Mouse (Mus musculus): ENCODE measurements at regions not wholly inside any gene's neighbourhood (a gene's known extent, or its start where the extent isn't known, plus 50 kb on each side); places are given as distances from the start of the nearest gene placed in this dataset.

- DNase-seq (ENCODE audit: low spot score in 2 of 2): no peak
These were observed 237.0 kb downstream of the Cps1 start for GRCm38 (mm10) chr1:67359824-67360223.

GRCm38 (mm10) chr1:67366038-67366437, 243.2 kb downstream of the Cps1 start:
- no peak for DNase-seq (ENCODE audit: low spot score in 2 of 2)

GRCm38 (mm10) chr1:67366485-67366884, 243.7 kb downstream of the Cps1 start:
- DNase-seq (ENCODE audit: low spot score in 2 of 2): no peak

DNA sequence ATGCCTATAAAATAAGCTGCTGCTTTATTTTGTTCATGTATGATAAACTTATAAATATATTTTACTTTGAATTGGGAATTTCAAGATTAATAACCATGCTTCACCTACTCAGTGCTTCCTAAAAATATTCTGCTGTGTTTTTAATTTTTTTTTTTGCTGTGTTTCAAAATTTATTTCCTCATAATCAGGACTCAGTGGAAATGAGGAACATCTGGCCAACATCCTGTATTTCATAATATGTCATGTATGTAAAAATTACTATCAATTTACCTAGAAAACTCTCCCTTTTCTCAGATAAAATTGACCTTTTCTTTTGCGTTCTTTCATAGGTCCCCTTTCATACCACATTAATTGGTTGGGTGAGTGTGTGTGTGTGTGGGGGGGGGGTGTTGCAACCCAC, 259.5 kb downstream of the Cps1 start:
- no peak for DNase-seq (ENCODE audit: low spot score in 2 of 2)

DNA sequence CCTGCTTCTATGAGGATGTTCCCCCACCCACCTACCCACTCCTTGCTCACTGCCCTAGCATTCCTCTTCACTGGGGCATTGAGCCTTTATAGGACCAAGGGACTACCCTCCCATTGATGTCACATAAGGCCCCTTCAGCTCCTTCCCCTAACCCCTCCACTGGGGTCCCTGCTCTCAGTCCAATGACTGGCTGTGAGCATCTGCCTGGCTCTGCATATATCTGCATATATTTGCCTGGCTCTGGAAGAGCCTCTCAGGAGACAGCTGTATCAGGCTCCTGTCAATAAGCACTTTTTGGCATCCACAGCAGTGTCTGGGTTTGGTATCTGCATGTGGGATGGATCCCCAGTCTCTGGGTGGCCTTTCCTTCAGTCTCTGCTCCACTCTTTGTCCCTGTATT, 262.6 kb downstream of the Cps1 start:
- DNase-seq (ENCODE audit: low spot score in 2 of 2): no peak

DNA sequence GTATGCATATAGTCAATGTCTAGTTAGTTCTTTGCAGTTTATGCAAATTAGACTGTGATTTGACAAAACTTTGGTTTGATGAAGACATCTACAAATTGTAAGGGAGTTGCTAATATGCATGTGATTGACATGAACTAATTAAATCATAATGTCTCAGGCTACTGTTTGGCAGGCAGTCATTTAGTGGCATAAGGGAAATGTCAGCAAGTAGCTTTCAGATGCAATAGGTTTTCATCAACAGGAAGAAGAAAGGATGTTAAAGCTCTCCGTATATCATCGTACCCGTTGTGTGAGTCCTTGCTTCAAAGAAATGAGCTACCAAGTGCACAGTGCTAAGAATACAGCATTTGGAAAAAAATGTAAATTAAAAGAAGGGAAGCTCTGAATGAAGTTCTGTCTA, 264.1 kb downstream of the Cps1 start:
- no peak for DNase-seq (ENCODE audit: low spot score in 2 of 2)

DNA sequence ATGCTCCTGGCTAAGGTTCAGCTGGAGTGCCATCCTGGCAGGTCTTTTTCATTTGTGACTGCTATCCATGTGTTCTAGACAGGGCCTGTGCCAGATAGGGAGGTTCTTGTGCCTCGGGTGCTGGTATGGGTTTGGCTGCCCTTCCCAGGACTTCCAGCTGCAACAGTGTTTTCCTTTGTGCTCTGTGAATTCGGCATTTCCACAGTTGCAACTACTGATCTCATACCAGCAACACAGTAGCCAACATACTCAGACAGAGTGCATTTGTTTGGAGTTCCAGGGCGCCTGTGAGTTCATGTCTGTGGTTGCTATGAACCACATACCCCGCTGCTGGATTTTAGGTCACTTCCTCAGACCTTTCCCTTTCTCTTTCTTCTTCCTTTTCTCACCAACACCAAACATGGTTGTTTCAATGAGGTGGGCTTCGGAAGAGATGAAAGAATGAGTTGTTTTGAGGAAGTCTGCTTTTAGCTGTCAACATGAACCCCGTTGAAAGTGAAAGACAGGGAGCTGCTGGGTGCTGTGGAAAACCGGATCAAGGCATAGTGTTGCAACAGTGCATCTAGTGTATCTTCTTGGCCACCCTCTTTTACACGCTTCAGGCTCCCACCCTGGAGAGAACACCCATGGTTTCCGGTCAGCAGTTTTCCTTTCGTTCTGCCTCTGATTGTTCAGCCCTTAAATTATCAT, 275.1 kb downstream of the Cps1 start:
- no peak for DNase-seq (ENCODE audit: low spot score in 2 of 2)

DNA sequence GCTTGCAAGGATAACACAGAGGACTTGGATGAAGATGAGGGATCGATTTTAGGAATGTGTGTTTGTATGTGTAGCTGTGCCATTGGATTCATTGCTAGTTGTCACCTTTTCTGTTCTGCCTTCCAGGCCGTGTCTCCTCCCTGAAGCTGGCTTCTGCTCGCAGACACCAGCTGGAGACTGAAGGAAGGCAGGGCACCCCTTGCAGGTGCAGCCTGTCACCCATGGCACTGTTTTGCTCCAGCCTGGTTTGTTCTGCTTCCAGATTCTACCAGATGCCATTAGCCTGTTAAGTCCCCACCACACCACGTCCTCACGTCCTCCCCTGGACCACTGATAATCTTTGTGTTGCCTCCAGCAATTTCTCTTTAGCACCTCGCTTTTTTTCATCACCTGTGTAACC, 286.7 kb downstream of the Cps1 start:
- no peak for DNase-seq (ENCODE audit: low spot score in 2 of 2)

- no peak for DNase-seq (ENCODE audit: low spot score in 2 of 2)
These were observed 294.4 kb downstream of the Cps1 start for GRCm38 (mm10) chr1:67417196-67417595.

- no peak for DNase-seq (ENCODE audit: low spot score in 2 of 2)
These were observed 305.6 kb downstream of the Cps1 start for GRCm38 (mm10) chr1:67428398-67428797.

- DNase-seq (ENCODE audit: low spot score in 2 of 2): no peak
These were observed 328.0 kb downstream of the Cps1 start for GRCm38 (mm10) chr1:67450831-67451230.

DNA sequence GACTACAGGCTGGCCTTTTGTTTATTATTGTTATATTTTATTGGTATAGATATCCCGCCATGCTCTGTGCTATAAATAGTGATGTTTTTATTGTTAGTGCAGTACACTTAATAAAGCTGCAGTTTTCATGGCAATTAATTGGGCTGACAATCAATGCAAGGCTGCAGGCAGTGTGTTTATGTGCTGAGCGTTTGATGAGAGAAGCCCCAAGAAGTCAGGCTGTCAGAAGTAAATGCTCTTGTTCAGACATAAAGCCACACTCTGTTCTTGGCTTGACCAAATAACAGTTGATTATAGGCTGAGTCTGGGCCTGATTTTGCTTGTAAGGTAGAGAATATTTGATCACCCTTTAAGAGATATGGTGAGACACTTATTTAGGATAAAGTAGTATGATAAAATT, 341.4 kb downstream of the Cps1 start:
- no peak for DNase-seq (ENCODE audit: low spot score in 2 of 2)

DNA sequence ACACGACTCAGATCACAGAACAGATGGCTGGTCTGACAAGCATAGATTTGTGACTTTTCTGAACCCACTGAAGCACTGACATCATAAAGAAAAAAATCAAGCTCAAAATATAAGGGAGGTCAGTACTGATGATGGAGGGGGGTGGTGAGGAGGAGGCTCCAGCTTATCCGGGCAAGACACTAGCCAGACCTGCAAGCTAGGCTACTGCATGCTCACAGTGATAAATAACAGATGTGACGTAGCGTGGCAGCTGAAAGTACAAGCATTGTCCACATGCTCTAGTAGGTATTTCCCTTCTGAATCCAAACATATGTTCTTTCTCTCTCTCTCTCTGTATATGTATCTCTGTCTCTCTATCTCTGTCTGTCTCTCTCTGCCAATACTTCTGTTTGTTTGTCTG, 342.7 kb downstream of the Cps1 start:
- no peak for DNase-seq (ENCODE audit: low spot score in 2 of 2)

GRCm38 (mm10) chr1:67477006-67477405, 354.2 kb downstream of the Cps1 start:
- no peak for DNase-seq (ENCODE audit: low spot score in 2 of 2)

DNA sequence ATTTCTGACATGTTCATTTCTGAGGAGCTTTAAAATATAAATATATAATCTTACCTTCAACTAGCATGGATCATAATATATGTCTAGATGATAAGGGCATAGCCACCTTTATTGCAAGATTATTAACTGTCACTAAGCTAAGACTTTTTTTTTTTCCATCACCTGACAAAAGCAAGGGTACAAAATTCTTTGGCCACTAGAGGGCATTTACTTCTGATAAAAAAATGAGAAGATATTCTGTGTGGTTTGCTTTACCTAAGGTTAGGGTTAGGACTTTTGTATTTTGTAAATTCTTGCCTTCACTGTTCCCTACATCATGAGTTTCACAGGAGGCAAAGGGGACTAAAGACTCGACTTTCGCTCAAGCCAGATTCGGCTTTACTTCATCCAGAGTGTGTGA, 355.1 kb downstream of the Cps1 start:
- no peak for DNase-seq (ENCODE audit: low spot score in 2 of 2)

DNA sequence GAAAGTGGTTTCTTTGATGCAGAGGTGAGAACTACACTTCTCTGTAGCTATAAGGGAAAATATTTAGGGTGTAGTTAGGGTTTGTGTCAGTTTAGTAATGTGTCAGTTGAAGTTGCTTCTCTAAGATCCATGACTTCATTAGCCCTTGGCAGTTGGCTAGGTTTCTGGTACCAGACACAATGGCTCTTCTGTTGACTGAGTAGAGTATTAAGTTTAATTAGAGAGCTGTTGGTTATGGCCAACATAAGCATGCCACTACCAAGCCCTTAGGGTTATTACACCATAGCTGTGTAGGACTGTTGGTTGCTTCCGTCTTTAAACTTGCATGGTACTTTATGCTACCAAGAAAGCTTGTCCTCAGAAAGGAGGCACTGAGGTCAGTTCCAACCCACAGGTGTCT, 359.1 kb downstream of the Cps1 start:
- DNase-seq (ENCODE audit: low spot score in 2 of 2): no peak

GRCm38 (mm10) chr1:67504140-67504539, 381.3 kb downstream of the Cps1 start:
- peak in 1 of 2 experiments; percentile 5 for DNase-seq (ENCODE audit: low spot score in 2 of 2)

GRCm38 (mm10) chr1:67505746-67506145, 382.9 kb downstream of the Cps1 start:
- DNase-seq (ENCODE audit: low spot score in 2 of 2): peak; percentile 6 to 10

DNA sequence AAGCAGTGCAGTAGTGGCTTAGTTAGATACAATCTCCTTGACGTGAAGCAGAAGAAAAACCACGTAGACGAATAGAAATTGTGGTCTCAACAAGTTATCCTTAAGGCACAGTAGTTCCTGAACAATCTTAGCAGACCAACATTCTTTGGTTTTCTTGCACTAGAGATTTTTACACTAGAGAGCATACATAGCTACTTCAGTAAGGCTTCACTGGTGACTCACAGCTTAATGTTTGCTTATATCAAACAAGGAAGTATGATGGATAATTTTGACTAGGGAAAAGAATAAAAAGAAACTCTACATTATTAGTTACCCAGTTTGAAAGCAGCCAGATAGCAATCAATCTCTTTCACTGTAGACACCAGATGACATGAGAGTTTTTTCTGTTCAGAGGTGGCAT, 395.5 kb downstream of the Cps1 start:
- no peak for DNase-seq (ENCODE audit: low spot score in 2 of 2)

GRCm38 (mm10) chr1:67558728-67559127, 435.9 kb downstream of the Cps1 start:
- DNase-seq (ENCODE audit: low spot score in 2 of 2): no peak

GRCm38 (mm10) chr1:67559179-67559578, 436.4 kb downstream of the Cps1 start:
- peak in 1 of 2 experiments; percentile 4 for DNase-seq (ENCODE audit: low spot score in 2 of 2)

DNA sequence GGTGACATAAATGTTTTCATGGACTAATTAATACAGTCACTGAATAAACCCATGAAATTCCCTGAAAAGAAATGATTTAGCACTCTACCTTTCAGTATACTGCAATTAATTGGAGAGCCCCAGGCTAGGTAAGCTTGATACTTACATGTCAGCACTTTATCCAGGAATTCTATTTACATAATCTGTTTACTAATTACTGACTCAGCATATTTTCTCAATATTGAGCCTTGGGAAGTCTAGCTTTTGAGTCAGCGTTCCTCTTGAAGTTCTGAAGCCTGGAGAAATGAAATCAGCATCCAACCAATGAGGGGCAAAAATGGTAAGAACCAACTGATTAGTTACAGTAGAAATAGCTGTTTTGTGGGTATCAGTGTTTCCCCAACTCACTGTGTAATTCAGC, 448.8 kb downstream of the Cps1 start:
- no peak for DNase-seq (ENCODE audit: low spot score in 2 of 2)

GRCm38 (mm10) chr1:67579732-67580131, 456.9 kb downstream of the Cps1 start:
- no peak for DNase-seq (ENCODE audit: low spot score in 2 of 2)
